In genomic region chr17:28278156-28278555, GRCm38 (mm10) we compare ENCODE assay signal across 23 mouse cellular contexts. TPM values are rescaled to one million over a fixed set of nuclear protein-coding genes. Genes with fewer than 3 reads are reported as not detected.
DNase-seq lines count a peak whose midpoint lies in the region; ATAC-seq and TF ChIP-seq lines count a peak whose summit lies in the region.
"Had no signal": no experiment of that assay in that cellular context is flagged by ENCODE, and none has a peak within 500 bp of the region (broad histone marks: within the 10 kb centered on the region; RNA-seq: fewer than 3 reads in every experiment).

No protein-coding gene starts in this region.

- H3K27me3 ChIP-seq in limb, embryonic 13.5 days = no peaks in the 10 kb centered on the region
- no peaks in the 10 kb centered on the region for H3K27me3 ChIP-seq in limb, embryonic 10.5 days (ENCODE audit: low read depth, poor library complexity, severe bottlenecking)
- no peaks in the 10 kb centered on the region for H3K27me3 ChIP-seq in liver, embryonic 13.5 days
- no peaks in the 10 kb centered on the region for H3K27me3 ChIP-seq in stomach, postnatal 0 days (ENCODE audit: control insufficient read depth, insufficient read depth, low read length)
- H3K27me3 ChIP-seq: forebrain, embryonic 12.5 days; heart, embryonic 13.5 days; liver, embryonic 15.5 days; lung, embryonic 15.5 days had no signal

- no peak for ATAC-seq in limb, embryonic 13.5 days (ENCODE audit: low FRiP score, low read depth)
- ATAC-seq in liver, embryonic 13.5 days (ENCODE audit: low read depth) = peak; percentile 55
- ATAC-seq in stomach, postnatal 0 days (ENCODE audit: low FRiP score, low TSS enrichment) = no peak
- ATAC-seq: activated CD4-positive, CD25-positive, alpha-beta regulatory T cell, adult 4 months; forebrain, postnatal 0 days had no signal

- DNase-seq in limb, embryonic 10.5 days (ENCODE audit: low spot score) = no peak
- peak; percentile 36 for DNase-seq in c-Kit-positive CD71-positive TER-119-positive erythroid progenitor cells, embryonic 14.5 days (ENCODE audit: low spot score)
- DNase-seq in liver, embryonic 13.5 days = peak; percentile 22
- no peak for DNase-seq in stomach, postnatal 0 days (ENCODE audit: low spot score)
- DNase-seq in layer of hippocampus, adult 8-10 months (ENCODE audit: low spot score in 2 of 2) = no peak
- no peak for DNase-seq in urinary bladder, postnatal 10 days (ENCODE audit: low spot score)
- DNase-seq: adrenal gland, adult 2 months; adrenal gland, postnatal 36 days; cerebellum, adult 11-12 months; forebrain, postnatal 0 days; gastrocnemius, postnatal 10 days; heart, postnatal 10 days; kidney, adult 2 months; kidney, postnatal 10 days; lung, postnatal 4 days; midbrain, embryonic 14.5 days had no signal

- no peak for TF ChIP-seq CTCF in stomach, postnatal 0 days (IDR thresholded peaks at IDR 0.05; ENCODE audit: low read depth)

- H3K4me3 ChIP-seq in limb, embryonic 13.5 days = no peak overlapping the region
- no peak overlapping the region for H3K4me3 ChIP-seq in limb, embryonic 10.5 days
- no peak overlapping the region for H3K4me3 ChIP-seq in liver, embryonic 13.5 days (replicated peaks)
- no peak overlapping the region for H3K4me3 ChIP-seq in stomach, postnatal 0 days (ENCODE audit: low read depth, low read length)
- H3K4me3 ChIP-seq: forebrain, embryonic 12.5 days; heart, embryonic 13.5 days; liver, embryonic 15.5 days; lung, embryonic 15.5 days had no signal

- no peak overlapping the region for H3K4me2 ChIP-seq in limb, embryonic 13.5 days (replicated peaks)
- no peak overlapping the region for H3K4me2 ChIP-seq in liver, embryonic 13.5 days
- no peak overlapping the region for H3K4me2 ChIP-seq in stomach, postnatal 0 days (replicated peaks; ENCODE audit: low read depth)
- H3K4me2 ChIP-seq: forebrain, embryonic 12.5 days; heart, embryonic 13.5 days; hindbrain, embryonic 14.5 days; liver, embryonic 15.5 days; lung, embryonic 15.5 days had no signal

- WGBS in limb, embryonic 13.5 days = 89% methylated on average over 3 of the region's 3 CpGs
- WGBS in limb, embryonic 10.5 days = 90% methylated on average over 3 of the region's 3 CpGs
- WGBS in liver, embryonic 13.5 days (ENCODE audit: insufficient replicate concordance) = 37% methylated on average over 3 of the region's 3 CpGs
- 83% methylated on average over 3 of the region's 3 CpGs for WGBS in stomach, postnatal 0 days

- TF ChIP-seq EP300 in stomach, postnatal 0 days (optimal IDR thresholded peaks at IDR 0.05) = no peak

- peaks cover 58% of the 10 kb centered on the region for H3K4me1 ChIP-seq in limb, embryonic 13.5 days
- peaks cover 49% of the 10 kb centered on the region for H3K4me1 ChIP-seq in limb, embryonic 10.5 days
- peaks cover 67% of the 10 kb centered on the region for H3K4me1 ChIP-seq in liver, embryonic 13.5 days (replicated peaks)
- H3K4me1 ChIP-seq in stomach, postnatal 0 days (replicated peaks; ENCODE audit: control insufficient read depth, insufficient read depth) = no peaks in the 10 kb centered on the region

- no peaks in the 10 kb centered on the region for H3K9me3 ChIP-seq in limb, embryonic 13.5 days
- no peaks in the 10 kb centered on the region for H3K9me3 ChIP-seq in limb, embryonic 10.5 days (replicated peaks)
- H3K9me3 ChIP-seq in liver, embryonic 13.5 days (replicated peaks) = no peaks in the 10 kb centered on the region
- H3K9me3 ChIP-seq in stomach, postnatal 0 days (ENCODE audit: control insufficient read depth, low read length) = no peaks in the 10 kb centered on the region
- H3K9me3 ChIP-seq: forebrain, embryonic 12.5 days; heart, embryonic 13.5 days; liver, embryonic 15.5 days; lung, embryonic 15.5 days had no signal

- no peak overlapping the region for H3K9ac ChIP-seq in limb, embryonic 13.5 days
- no peak overlapping the region for H3K9ac ChIP-seq in liver, embryonic 13.5 days
- H3K9ac ChIP-seq in stomach, postnatal 0 days (ENCODE audit: low read length) = no peak overlapping the region
- H3K9ac ChIP-seq: forebrain, embryonic 12.5 days; forebrain, postnatal 0 days; heart, embryonic 13.5 days; hindbrain, embryonic 14.5 days; liver, embryonic 15.5 days; lung, embryonic 15.5 days had no signal

- H3K27ac ChIP-seq in limb, embryonic 13.5 days = peak overlapping the region; percentile 12; the same call in 1 of the 2 replicates
- H3K27ac ChIP-seq in limb, embryonic 10.5 days = no peak overlapping the region
- H3K27ac ChIP-seq in liver, embryonic 13.5 days = no peak overlapping the region
- H3K27ac ChIP-seq in stomach, postnatal 0 days (replicated peaks) = peak overlapping the region; percentile 56; the same call in 1 of the 2 replicates
- H3K27ac ChIP-seq: forebrain, embryonic 12.5 days; heart, embryonic 13.5 days; hindbrain, embryonic 14.5 days; liver, embryonic 15.5 days had no signal

- H3K36me3 ChIP-seq in limb, embryonic 13.5 days = 0 out of 2 replicates have a peak, but pooled peaks cover 8% of the 10 kb centered on the region
- peaks cover 6% of the 10 kb centered on the region; the same call in 1 of the 2 replicates for H3K36me3 ChIP-seq in limb, embryonic 10.5 days
- no peaks in the 10 kb centered on the region for H3K36me3 ChIP-seq in liver, embryonic 13.5 days
- H3K36me3 ChIP-seq in stomach, postnatal 0 days (ENCODE audit: control insufficient read depth, insufficient read depth, low read length) = no peaks in the 10 kb centered on the region
- H3K36me3 ChIP-seq: forebrain, embryonic 12.5 days; heart, embryonic 13.5 days; liver, embryonic 15.5 days; lung, embryonic 15.5 days had no signal

RNA-seq across cellular contexts. Expression of gene Fance, which starts 35.2 kb away (rescaled TPM):
- polyA plus RNA-seq in limb, embryonic 13.5 days (2015; fragmentation: Nextera tagmentation; extraction: Ambion mirVana) = 36.0 and 37.3 TPM in 2 replicates
- polyA plus RNA-seq in limb, embryonic 10.5 days (2016; fragmentation: Nextera tagmentation; extraction: Ambion mirVana) = 32.9 and 35.5 TPM in 2 replicates
- 11.3 and 13.5 TPM in 2 replicates for polyA plus RNA-seq in liver, embryonic 13.5 days (2015; fragmentation: Nextera tagmentation; extraction: Ambion mirVana)
- 19.2 and 20.4 TPM in 2 replicates for polyA plus RNA-seq in stomach, postnatal 0 days (2015; fragmentation: Nextera tagmentation; extraction: Ambion mirVana)
- 10 to 100 TPM; 31.8 to 42.1 (median 34.9) TPM for total RNA-seq in layer of hippocampus, adult 8-10 months (2022)

RNA-seq across cellular contexts. Expression of gene Ppard, which starts 45.7 kb away (rescaled TPM):
- polyA plus RNA-seq in limb, embryonic 13.5 days (2015; fragmentation: Nextera tagmentation; extraction: Ambion mirVana) = 3.0 and 3.4 TPM in 2 replicates
- polyA plus RNA-seq in limb, embryonic 10.5 days (2016; fragmentation: Nextera tagmentation; extraction: Ambion mirVana) = 1.9 and 2.3 TPM in 2 replicates
- 1.3 and 1.4 TPM in 2 replicates for polyA plus RNA-seq in liver, embryonic 13.5 days (2015; fragmentation: Nextera tagmentation; extraction: Ambion mirVana)
- polyA plus RNA-seq in stomach, postnatal 0 days (2015; fragmentation: Nextera tagmentation; extraction: Ambion mirVana) = 3.1 and 3.4 TPM in 2 replicates
- total RNA-seq in layer of hippocampus, adult 8-10 months (2022) = 10 to 100 TPM; 24.5 to 27.5 (median 26.7) TPM

RNA-seq across cellular contexts. Expression of gene Rpl10a, which starts 50.1 kb away (rescaled TPM):
- polyA plus RNA-seq in limb, embryonic 13.5 days (2015; fragmentation: Nextera tagmentation; extraction: Ambion mirVana) = 580 and 609 TPM in 2 replicates
- polyA plus RNA-seq in limb, embryonic 10.5 days (2016; fragmentation: Nextera tagmentation; extraction: Ambion mirVana) = 502 and 576 TPM in 2 replicates
- polyA plus RNA-seq in liver, embryonic 13.5 days (2015; fragmentation: Nextera tagmentation; extraction: Ambion mirVana) = 372 and 464 TPM in 2 replicates
- polyA plus RNA-seq in stomach, postnatal 0 days (2015; fragmentation: Nextera tagmentation; extraction: Ambion mirVana) = 491 and 514 TPM in 2 replicates
- 100 to 1,000 TPM; 309 to 406 (median 361) TPM for total RNA-seq in layer of hippocampus, adult 8-10 months (2022)

Comparison
In these comparisons a context has a peak if more than half of its experiments do, and no peak if none do; other contexts are left out.
1. H3K27ac ChIP-seq: peak in limb, embryonic 13.5 days (single experiment) and stomach, postnatal 0 days (single experiment); none in limb, embryonic 10.5 days (single experiment) and liver, embryonic 13.5 days (single experiment).
2. DNase-seq: peak in c-Kit-positive CD71-positive TER-119-positive erythroid progenitor cells, embryonic 14.5 days (single experiment) and liver, embryonic 13.5 days (single experiment); none in limb, embryonic 10.5 days (single experiment), stomach, postnatal 0 days (single experiment), layer of hippocampus, adult 8-10 months (0 of 2) and urinary bladder, postnatal 10 days (single experiment).